Mouse (Mus musculus) CH12.LX (cell line): ENCODE data around the gene Uxs1. TPM values are rescaled to one million over a fixed set of nuclear protein-coding genes. Genes with fewer than 3 reads are reported as not detected.

Source experiments
- DNase-seq: peaks from one replicate; pipeline ENCODE4 v3.0.0-alpha.2; 2013; ENCODE audit errors: extremely low read depth
- H3K27ac ChIP-seq: 2 replicates; pipeline ENCODE4 v1.5.1; 2012; ENCODE audit warnings: low read depth, mild to moderate bottlenecking, control low read depth, moderate library complexity; ENCODE audit not compliant: insufficient read depth
- H3K27me3 ChIP-seq: replicated peaks from 2 replicates; pipeline ENCODE3; 2012; ENCODE audit warnings: inconsistent platforms
- H3K36me3 ChIP-seq, 2 experiments: replicated peaks in 1 of 2; 2 replicates each; pipeline versions ENCODE3 to v1.6.1; 2012; ENCODE audit warnings: inconsistent platforms in 1 of 2, low read length in 1 of 2, mild to moderate bottlenecking in 1 of 2, mixed read lengths in 1 of 2, moderate library complexity in 1 of 2; ENCODE audit not compliant: control insufficient read depth in 1 of 2, insufficient read depth in 1 of 2
- H3K4me1 ChIP-seq, 2 experiments: 2 replicates each; pipeline ENCODE4 v1.6.1; 2012; ENCODE audit warnings: inconsistent platforms in 1 of 2, moderate library complexity in 1 of 2; ENCODE audit not compliant: insufficient read depth in 2 of 2, control insufficient read depth in 1 of 2
- H3K4me2 ChIP-seq: 2 replicates; pipeline ENCODE4 v1.6.1; 2012; ENCODE audit warnings: low read depth, mild to moderate bottlenecking, control low read depth; ENCODE audit not compliant: poor library complexity, insufficient read depth, severe bottlenecking
- H3K4me3 ChIP-seq, 3 experiments: fragments of 150-350 bp in 1 of 3; sonication (generic) in 1 of 3; replicated peaks in 1 of 3; 2 replicates each; pipeline versions ENCODE3 to v1.5.1; 2011 to 2012; ENCODE audit warnings: low read depth in 2 of 3, low read length in 2 of 3, mild to moderate bottlenecking in 2 of 3, moderate library complexity in 2 of 3, control low read depth in 1 of 3, improper control_type of control experiment in 1 of 3, inconsistent platforms in 1 of 3, mixed read lengths in 1 of 3; ENCODE audit not compliant: poor library complexity in 1 of 3
- H3K79me2 ChIP-seq: replicated peaks from 2 replicates; pipeline ENCODE4 v1.6.1; 2012; ENCODE audit warnings: mild to moderate bottlenecking, moderate library complexity; ENCODE audit not compliant: control insufficient read depth, poor library complexity, insufficient read depth, severe bottlenecking; ENCODE audit errors: extremely low read depth
- H3K9ac ChIP-seq: 2 replicates; pipeline ENCODE4 v1.6.1; 2012; ENCODE audit warnings: low read depth, mild to moderate bottlenecking, control low read depth, moderate library complexity; ENCODE audit not compliant: insufficient read depth
- H3K9me3 ChIP-seq: replicated peaks from 2 replicates; pipeline ENCODE3; 2012; ENCODE audit warnings: low read length, inconsistent platforms, mixed read lengths
- BHLHE40 ChIP-seq: IDR thresholded peaks from 2 replicates; pipeline ENCODE4 v1.6.1; 2011; ENCODE audit warnings: mild to moderate bottlenecking, low read depth, low read length, improper control_type of control experiment
- CHD1 ChIP-seq: IDR thresholded peaks from 2 replicates; pipeline ENCODE4 v1.6.1; 2012; ENCODE audit warnings: low read depth, low read length, improper control_type of control experiment, inconsistent platforms
- CTCF ChIP-seq, 2 experiments: IDR thresholded peaks in 1 of 2; conservative IDR thresholded peaks in 1 of 2; 2 replicates each; pipeline ENCODE4 v1.5.1; 2011 to 2012; ENCODE audit warnings: low read depth in 2 of 2, low read length in 2 of 2, improper control_type of control experiment in 1 of 2, inconsistent platforms in 1 of 2, mild to moderate bottlenecking in 1 of 2, moderate library complexity in 1 of 2
- E2F4 ChIP-seq: IDR thresholded peaks from 2 replicates; pipeline ENCODE4 v1.6.1; 2011; ENCODE audit warnings: low read depth, low read length, improper control_type of control experiment; ENCODE audit not compliant: insufficient replicate concordance
- ELF1 ChIP-seq: IDR thresholded peaks from 2 replicates; pipeline ENCODE4 v1.6.1; 2014; ENCODE audit warnings: low read depth, mild to moderate bottlenecking, inconsistent platforms, low read length, improper control_type of control experiment
- EP300 ChIP-seq: IDR thresholded peaks from 2 replicates; pipeline ENCODE4 v1.6.1; 2011; ENCODE audit warnings: low read length, improper control_type of control experiment
- IRF4 ChIP-seq: IDR thresholded peaks from 2 replicates; pipeline ENCODE4 v1.6.1; 2014; ENCODE audit warnings: low read depth, mild to moderate bottlenecking, inconsistent platforms, low read length, improper control_type of control experiment
- JUN ChIP-seq: IDR thresholded peaks from 2 replicates; pipeline ENCODE4 v1.6.1; 2011; ENCODE audit warnings: low read depth, mild to moderate bottlenecking, low read length, improper control_type of control experiment, moderate library complexity; ENCODE audit not compliant: insufficient read depth
- KAT2A ChIP-seq: IDR thresholded peaks from 2 replicates; pipeline ENCODE4 v1.6.1; 2012; ENCODE audit warnings: low read length, improper control_type of control experiment, inconsistent platforms; ENCODE audit not compliant: insufficient replicate concordance
- MAX ChIP-seq: IDR thresholded peaks from 2 replicates; pipeline ENCODE4 v1.6.1; 2011; ENCODE audit warnings: low read length, improper control_type of control experiment
- MXI1 ChIP-seq: IDR thresholded peaks from 2 replicates; pipeline ENCODE4 v1.6.1; 2011; ENCODE audit warnings: mild to moderate bottlenecking, low read depth, low read length, improper control_type of control experiment
- MYC ChIP-seq: IDR thresholded peaks from 2 replicates; pipeline ENCODE4 v1.6.1; 2011; ENCODE audit warnings: low read depth, mild to moderate bottlenecking, improper control_type of control experiment, low read length
- POLR2AphosphoS2 ChIP-seq: IDR thresholded peaks from 2 replicates; pipeline ENCODE4 v1.6.1; 2011; ENCODE audit warnings: low read depth, low read length, improper control_type of control experiment
- SIN3A ChIP-seq: IDR thresholded peaks from 2 replicates; pipeline ENCODE4 v1.6.1; 2012; ENCODE audit warnings: low read length, improper control_type of control experiment, inconsistent platforms
- TBP ChIP-seq: conservative IDR thresholded peaks from 2 replicates; pipeline ENCODE4 v1.6.1; 2011; ENCODE audit warnings: low read depth, low read length, improper control_type of control experiment
- UBTF ChIP-seq: IDR thresholded peaks from 2 replicates; pipeline ENCODE4 v1.6.1; 2012; ENCODE audit warnings: low read depth, mild to moderate bottlenecking, inconsistent platforms, low read length, improper control_type of control experiment, moderate library complexity
- USF2 ChIP-seq: conservative IDR thresholded peaks from 2 replicates; pipeline ENCODE4 v1.6.1; 2011; ENCODE audit warnings: low read depth, low read length, improper control_type of control experiment
- dilution Hi-C: fragments of 300-500 bp; cut with MboI; formaldehyde crosslinking; loops from 2 replicates; pipeline ENCODE4 v1.14.3; 2020; ENCODE audit warnings: low sequenced_read_pairs; ENCODE audit not compliant: extremely low pct_unique_long_range_greater_than_20kb, extremely low pct_ligation_motif_present
- in situ Hi-C: fragments of 300-500 bp; cut with MboI; formaldehyde crosslinking; loops from 3 replicates; pipeline ENCODE4 v1.14.3; 2019; ENCODE audit warnings: low sequenced_read_pairs, low pct_ligation_motif_present, low pct_unique_long_range_greater_than_20kb, mixed read lengths
- polyA plus RNA-seq: library from polyadenylated mRNA; unstranded; fragments of >175 nt; gene quantifications from 2 replicates; pipeline ENCODE4 v1.2.1, GENCODE M21; 2012; ENCODE audit warnings: low read depth; ENCODE audit not compliant: insufficient read length
- total RNA-seq, 2 experiments: library from RNA; depleted of rRNA; stranded (reverse); fragments of 300-350 nt in 1 of 2; fragments of >200 nt in 1 of 2; gene quantifications; 2 replicates each; pipeline ENCODE4 v1.2.3; 2012 to 2014

Uxs1 gene
- total and polyA plus RNA-seq, 3 experiments: 18.4 to 33.3 (median 31.3) TPM

GRCm38 (mm10) chr1:43868510-43868909 is 40.9 kb upstream of the Uxs1 start:
- no peak for DNase-seq
- Histone ChIP-seq H3K4me2 (no peak overlapping the region), H3K9me3 (no peaks in the 10 kb centered on the region), H3K4me1 (peaks cover 0 to 6% of the 10 kb centered on the region in 2 experiments; a peak in 1 of 4 replicates), H3K9ac (no peak overlapping the region), H3K79me2 (no peaks in the 10 kb centered on the region), H3K27ac (no peak overlapping the region), H3K27me3 (no peaks in the 10 kb centered on the region), H3K36me3 (no peaks in the 10 kb centered on the region), H3K4me3 (no peak overlapping the region)
- no peak for TF ChIP-seq TBP
- no peak for TF ChIP-seq BHLHE40
- TF ChIP-seq POLR2AphosphoS2: no peak
- dilution Hi-C loops (no loop called here), in situ Hi-C loops (no loop called here)

GRCm38 (mm10) chr1:43864758-43865157 is 37.2 kb upstream of the Uxs1 start:
- dilution Hi-C loops (no loop called here), in situ Hi-C loops (no loop called here)
- no peaks in the 10 kb centered on the region for H3K27me3 ChIP-seq
- H3K4me1 ChIP-seq: peaks cover 0 to 6% of the 10 kb centered on the region in 2 experiments; a peak in 1 of 4 replicates
- H3K79me2 ChIP-seq: no peaks in the 10 kb centered on the region
- no peaks in the 10 kb centered on the region for H3K9me3 ChIP-seq
- H3K4me3 ChIP-seq: no peak overlapping the region
- TF ChIP-seq MYC: no peak
- TF ChIP-seq EP300: no peak
- no peak for TF ChIP-seq MXI1
- no peak for TF ChIP-seq UBTF
- no peak for TF ChIP-seq E2F4
- TF ChIP-seq CTCF (conservative IDR thresholded peaks at IDR 0.05 in 1 of 2, IDR thresholded peaks at IDR 0.05 in 1 of 2; ENCODE audit: low read depth in 2 of 2, low read length in 2 of 2): no peak
- no peak for TF ChIP-seq BHLHE40
- no peak for TF ChIP-seq KAT2A
- TF ChIP-seq, all 38 proteins: peak for 0
- no peak for DNase-seq
- Histone ChIP-seq H3K27ac (no peak overlapping the region), H3K36me3 (no peaks in the 10 kb centered on the region), H3K4me2 (no peak overlapping the region), H3K9ac (no peak overlapping the region)

- Histone ChIP-seq H3K36me3 (no peaks in the 10 kb centered on the region), H3K9me3 (no peaks in the 10 kb centered on the region), H3K79me2 (no peaks in the 10 kb centered on the region), H3K27ac (no peak overlapping the region), H3K9ac (no peak overlapping the region), H3K4me2 (no peak overlapping the region), H3K27me3 (no peaks in the 10 kb centered on the region), H3K4me3 (no peak overlapping the region), H3K4me1 (peaks cover 0 to 3% of the 10 kb centered on the region in 2 experiments; a peak in 1 of 4 replicates)
- in situ Hi-C loops (no loop called here), dilution Hi-C loops (no loop called here)
- no peak for DNase-seq
- no peak for TF ChIP-seq MYC
- TF ChIP-seq USF2: no peak
- no peak for TF ChIP-seq MAX
- no peak for TF ChIP-seq IRF4
- TF ChIP-seq SIN3A: no peak
- no peak for TF ChIP-seq JUN
- TF ChIP-seq BHLHE40: no peak
- no peak for TF ChIP-seq CHD1
- no peak for TF ChIP-seq CTCF (conservative IDR thresholded peaks at IDR 0.05 in 1 of 2, IDR thresholded peaks at IDR 0.05 in 1 of 2; ENCODE audit: low read depth in 2 of 2, low read length in 2 of 2)
- TF ChIP-seq ELF1: no peak
Measured at GRCm38 (mm10) chr1:43862614-43863013, 35.0 kb upstream of the Uxs1 start.
